Mouse (Mus musculus) myocyte (in vitro differentiated cells): ENCODE results near the gene Mical3.

Experiments
- CEBPB ChIP-seq: IDR thresholded peaks from 2 replicates; pipeline ENCODE4 v1.6.1; 2011; ENCODE audit warnings: mild to moderate bottlenecking, moderate library complexity; ENCODE audit not compliant: poor library complexity, insufficient read depth, severe bottlenecking
- E2F4 ChIP-seq: IDR thresholded peaks from one replicate; pipeline ENCODE4 v1.6.1; 2011; ENCODE audit warnings: mild to moderate bottlenecking, control low read depth, moderate library complexity; ENCODE audit not compliant: insufficient read depth
- MAX ChIP-seq: IDR thresholded peaks from one replicate; pipeline ENCODE4 v1.6.1; 2011; ENCODE audit warnings: low read depth, mild to moderate bottlenecking, control low read depth
- MYOG ChIP-seq, 3 experiments: IDR thresholded peaks; one replicate each; pipeline ENCODE4 v1.6.1; 2011; ENCODE audit warnings: control low read depth in 2 of 3, low read depth in 2 of 3, mild to moderate bottlenecking in 2 of 3; ENCODE audit not compliant: insufficient read length in 2 of 3, control insufficient read depth in 1 of 3, insufficient read depth in 1 of 3
- POLR2A ChIP-seq: IDR thresholded peaks from one replicate; pipeline ENCODE4 v1.6.1; 2011; ENCODE audit warnings: low read depth, mild to moderate bottlenecking, control low read depth, moderate library complexity; ENCODE audit not compliant: insufficient read length
- TCF12 ChIP-seq: IDR thresholded peaks from one replicate; pipeline ENCODE4 v1.6.1; 2011; ENCODE audit warnings: mild to moderate bottlenecking, control low read depth; ENCODE audit not compliant: poor library complexity, insufficient read depth, severe bottlenecking

GRCm38 (mm10) chr6:121098511-121099227, 32.1 kb downstream of the Mical3 start:
- no peak for TF ChIP-seq POLR2A
- TF ChIP-seq CEBPB, result no peak
- TF ChIP-seq MYOG (IDR thresholded peaks at IDR 0.05; ENCODE audit: control insufficient read depth in 1 of 3, insufficient read depth in 1 of 3, insufficient read length in 2 of 3, low read depth in 2 of 3), result no peak
- TF ChIP-seq TCF12, result no peak
- no peak for TF ChIP-seq MAX
- no peak for TF ChIP-seq E2F4
